Mouse (Mus musculus) 3134 (cell line): ENCODE measurements around the gene Elovl2.

ENCODE experiments used
- DNase-seq: peaks from one replicate; pipeline ENCODE4 v3.0.0-alpha.2; 2011; ENCODE audit warnings: low spot score; ENCODE audit not compliant: insufficient read length; ENCODE audit errors: extremely low read depth

Elovl2 gene

DNA sequence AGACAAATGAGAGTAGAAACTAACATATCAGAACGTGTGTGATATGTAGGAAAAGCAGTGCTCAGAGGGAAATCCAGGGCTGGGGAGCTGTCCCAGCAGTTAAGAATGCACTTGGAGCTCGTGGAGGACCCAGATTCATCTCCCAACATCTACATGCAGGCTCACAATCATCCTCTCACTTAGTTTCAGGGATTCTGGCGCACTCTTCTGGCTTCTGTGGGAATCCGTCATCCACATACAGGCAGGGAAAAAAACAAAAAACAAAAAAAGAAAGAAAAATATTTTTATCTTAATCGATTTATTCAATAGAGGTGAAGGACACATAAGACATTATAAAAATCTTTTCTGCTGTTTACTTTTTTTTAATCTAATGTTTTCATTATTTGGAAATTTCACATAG lies 61.8 kb downstream of the Elovl2 start:
- DNase-seq: no peak

GRCm38 (mm10) chr13:41153146-41153545 lies 67.1 kb downstream of the Elovl2 start:
- no peak for DNase-seq

GRCm38 (mm10) chr13:41146271-41146670 lies 73.9 kb downstream of the Elovl2 start:
- DNase-seq: peak; percentile 3

DNA sequence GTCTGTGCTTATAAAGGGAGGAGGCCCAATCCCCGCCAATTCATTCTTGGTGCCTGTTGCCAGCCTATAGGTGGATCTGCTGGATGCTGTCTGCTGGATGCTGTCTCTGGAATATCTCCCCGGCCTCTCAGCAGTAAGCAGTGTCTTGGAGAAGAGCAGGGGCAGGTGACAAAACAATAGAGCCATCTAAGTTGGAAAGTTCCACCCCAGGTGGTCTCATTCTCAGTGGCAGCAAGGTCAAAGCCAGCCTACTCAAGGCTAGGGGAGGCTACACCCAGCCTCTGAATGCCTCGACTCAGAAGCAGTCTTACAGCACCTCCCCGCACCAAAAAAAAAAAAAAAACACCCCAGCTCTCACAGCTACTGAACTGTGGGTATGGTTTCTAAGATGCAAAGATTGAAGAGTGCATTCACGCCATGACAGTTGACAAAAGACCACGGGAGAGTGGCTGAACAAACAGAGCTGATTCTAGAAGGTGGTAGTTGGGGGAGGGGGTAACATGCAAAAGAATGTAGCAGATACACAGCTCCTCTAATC lies 74.7 kb downstream of the Elovl2 start:
- no peak for DNase-seq

DNA sequence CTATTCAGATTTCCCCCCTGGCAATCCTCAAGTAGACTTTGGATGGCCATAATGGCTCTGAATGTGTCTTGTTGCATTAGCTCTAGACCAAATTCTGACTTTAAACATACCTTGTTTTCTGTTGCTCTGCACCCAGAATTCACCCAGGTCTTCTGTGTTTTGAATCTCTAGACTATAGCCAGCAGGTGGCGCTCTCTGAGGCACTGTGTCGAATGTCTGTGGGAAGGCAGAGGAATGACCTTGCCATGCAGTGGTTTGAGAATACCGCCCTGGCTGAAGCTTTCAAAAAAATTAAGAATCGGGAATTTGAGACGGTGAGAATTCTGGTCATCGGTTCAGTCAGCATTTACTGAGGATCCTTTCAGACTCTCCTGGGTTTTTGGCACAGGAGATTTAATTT lies 85.3 kb downstream of the Elovl2 start:
- DNase-seq: no peak
